Mouse (Mus musculus) heart, adult 2 months (tissue): Measurements from ENCODE around the gene Nr1h3. TPM values are rescaled to one million over a fixed set of nuclear protein-coding genes. Genes with fewer than 3 reads are reported as not detected.

Source experiments
- DNase-seq, 2 experiments: peaks; one replicate each; pipeline ENCODE4 v3.0.0; 2021
- H3K27ac ChIP-seq: fragments of 200-600 bp; 2 replicates; pipeline ENCODE4 v1.8.1; 2022
- H3K27me3 ChIP-seq: fragments of 200-500 bp; 2 replicates; pipeline ENCODE4 v1.6.1; 2012; ENCODE audit warnings: mild to moderate bottlenecking, low read length, inconsistent platforms, mixed read lengths; ENCODE audit not compliant: control insufficient read depth, insufficient read depth
- H3K36me3 ChIP-seq: fragments of 200-500 bp; 2 replicates; pipeline ENCODE4 v1.6.1; 2012; ENCODE audit warnings: low read length, inconsistent platforms; ENCODE audit not compliant: control insufficient read depth, insufficient read depth
- H3K4me1 ChIP-seq: fragments of 200-500 bp; 2 replicates; pipeline ENCODE4 v1.6.1; 2011; ENCODE audit warnings: low read length; ENCODE audit not compliant: control insufficient read depth, insufficient read depth
- H3K4me3 ChIP-seq: fragments of 200-600 bp; 2 replicates; pipeline ENCODE4 v1.8.1; 2022
- H3K79me2 ChIP-seq: fragments of 200-500 bp; replicated peaks from 2 replicates; pipeline ENCODE4 v1.6.1; 2012; ENCODE audit warnings: mild to moderate bottlenecking, inconsistent platforms, low read length, moderate library complexity, mixed read lengths; ENCODE audit not compliant: control insufficient read depth, insufficient read depth
- H3K9ac ChIP-seq: fragments of 200-500 bp; 2 replicates; pipeline ENCODE4 v1.6.1; 2012; ENCODE audit warnings: low read depth, mild to moderate bottlenecking, control low read depth, inconsistent platforms, low read length, mixed read lengths
- CTCF ChIP-seq: fragments of 200-600 bp; IDR thresholded peaks from 2 replicates; pipeline ENCODE4 v1.8.1; 2022; ENCODE audit warnings: antibody characterized with exemption, mild to moderate bottlenecking, moderate library complexity
- EP300 ChIP-seq: fragments of 200-500 bp; IDR thresholded peaks from 2 replicates; pipeline ENCODE4 v1.6.1; 2011; ENCODE audit warnings: low read depth, low read length, control low read depth; ENCODE audit not compliant: insufficient read depth
- POLR2A ChIP-seq: fragments of 200-500 bp; IDR thresholded peaks from 2 replicates; pipeline ENCODE4 v1.6.1; 2011; ENCODE audit warnings: mild to moderate bottlenecking, low read depth, low read length, control low read depth; ENCODE audit not compliant: insufficient read depth
- WGBS: fragments of 180-500 bp; shearing (Covaris S2); methylation state at CpG from one replicate; pipeline ENCODE4 v1.1.7; 2018; 5-methylcytosine and 5-hydroxymethylcytosine counted together
- intact Hi-C: fragments of 180-260 bp; cut with DNase I; formaldehyde crosslinking; loops from one replicate; pipeline ENCODE4 v1.15.1; 2025
- polyA plus RNA-seq: library from polyadenylated mRNA; depleted of rRNA; stranded (reverse); fragments of >200 nt; gene quantifications from 2 replicates; pipeline ENCODE4 v1.2.3, GENCODE M21; 2012
- total RNA-seq, 2 experiments: library from RNA; stranded (reverse); gene quantifications; 2 replicates each; pipeline ENCODE4 v1.2.3; 2021

Gene Nr1h3
- total and polyA plus RNA-seq, 3 experiments: 20.3 to 30.6 (median 27.6) TPM

GRCm38 (mm10) chr2:91217032-91217431, 14.4 kb upstream of the Nr1h3 start:
- no peak for TF ChIP-seq EP300
- no peak for TF ChIP-seq CTCF
- no peak for TF ChIP-seq POLR2A
- WGBS: 63% methylated on average over 4 of the region's 4 CpGs
- Histone ChIP-seq H3K4me3 (no peak overlapping the region), H3K27ac (no peak overlapping the region), H3K79me2 (no peaks in the 10 kb centered on the region), H3K4me1 (no peaks in the 10 kb centered on the region), H3K36me3 (no peaks in the 10 kb centered on the region), H3K9ac (no peak overlapping the region), H3K27me3 (no peaks in the 10 kb centered on the region)
- intact Hi-C loops: no loop called here
- no peak for DNase-seq

GRCm38 (mm10) chr2:91213311-91213710, 10.7 kb upstream of the Nr1h3 start:
- H3K4me3 ChIP-seq: no peak overlapping the region
- no peaks in the 10 kb centered on the region for H3K4me1 ChIP-seq
- no peaks in the 10 kb centered on the region for H3K27me3 ChIP-seq
- no peak for DNase-seq
- no peak overlapping the region for H3K27ac ChIP-seq
- intact Hi-C loops: no loop called here
- TF ChIP-seq EP300 (no peak), CTCF (peak; percentile 38)
- H3K79me2 ChIP-seq: no peaks in the 10 kb centered on the region
- no peak overlapping the region for H3K9ac ChIP-seq
- peaks cover 2% of the 10 kb centered on the region; the same call in 1 of the 2 replicates for H3K36me3 ChIP-seq

GRCm38 (mm10) chr2:91206254-91206775, 3.7 kb upstream of the Nr1h3 start:
- Histone ChIP-seq H3K4me3 (no peak overlapping the region), H3K9ac (no peak overlapping the region), H3K79me2 (no peaks in the 10 kb centered on the region), H3K4me1 (peaks cover 5% of the 10 kb centered on the region; the same call in 1 of the 2 replicates), H3K27me3 (no peaks in the 10 kb centered on the region), H3K27ac (no peak overlapping the region), H3K36me3 (peaks cover 2% of the 10 kb centered on the region)
- 80% methylated on average over 9 of the region's 9 CpGs for whole genome bisulfite sequencing
- no peak for TF ChIP-seq CTCF
- TF ChIP-seq EP300: no peak
- TF ChIP-seq POLR2A: no peak
- intact Hi-C loops: no loop called here
- DNase-seq: peak; percentile 41 to 45

- Histone ChIP-seq H3K79me2 (no peaks in the 10 kb centered on the region), H3K4me1 (peaks cover 5% of the 10 kb centered on the region; the same call in 1 of the 2 replicates), H3K9ac (peak overlapping the region; percentile 79), H3K36me3 (no peaks in the 10 kb centered on the region; the same call in 1 of the 2 replicates), H3K27me3 (no peaks in the 10 kb centered on the region), H3K27ac (peak overlapping the region; percentile 82), H3K4me3 (peak overlapping the region; percentile 87)
- TF ChIP-seq EP300 (no peak), POLR2A (no peak), CTCF (no peak)
- 14% methylated on average over 20 of the region's 20 CpGs for WGBS
- intact Hi-C loops: loop anchor here (5.0 kb wide), 3 partner anchors 34 to 301 kb away; partner anchors contain the start of genes Ddb2, Kbtbd4, Ndufs3 and Slc39a13
- DNase-seq: no peak
Observed at GRCm38 (mm10) chr2:91202972-91203656, 480 bp upstream of the Nr1h3 start.

GRCm38 (mm10) chr2:91198888-91199287, 3.7 kb downstream of the Nr1h3 start:
- H3K27me3 ChIP-seq: no peaks in the 10 kb centered on the region
- no peak overlapping the region for H3K4me3 ChIP-seq
- H3K36me3 ChIP-seq: no peaks in the 10 kb centered on the region; the same call in 1 of the 2 replicates
- DNase-seq: no peak
- no peak overlapping the region for H3K9ac ChIP-seq
- 85% methylated on average over 3 of the region's 3 CpGs for WGBS
- peaks cover 15% of the 10 kb centered on the region for H3K4me1 ChIP-seq
- TF ChIP-seq CTCF (no peak), EP300 (no peak), POLR2A (no peak)
- H3K79me2 ChIP-seq: no peaks in the 10 kb centered on the region
- intact Hi-C loops: no loop called here
- H3K27ac ChIP-seq: no peak overlapping the region

GRCm38 (mm10) chr2:91196577-91197001, 6.0 kb downstream of the Nr1h3 start:
- Histone ChIP-seq H3K79me2 (no peaks in the 10 kb centered on the region), H3K4me3 (no peak overlapping the region), H3K27ac (peak overlapping the region; percentile 96), H3K4me1 (peaks cover 9% of the 10 kb centered on the region), H3K27me3 (no peaks in the 10 kb centered on the region), H3K9ac (no peak overlapping the region), H3K36me3 (no peaks in the 10 kb centered on the region)
- peak; percentile 57 to 71 for DNase-seq
- TF ChIP-seq CTCF: no peak
- TF ChIP-seq POLR2A: no peak; the same call in 1 of the 2 replicates
- 0 out of 2 replicates have a peak, but pooled peaks have one; percentile 21 for TF ChIP-seq EP300
- WGBS: 48% methylated on average over 3 of the region's 3 CpGs
- intact Hi-C loops: no loop called here
